Mouse (Mus musculus): ENCODE data around the gene Cox15. TPM values are rescaled to one million over a fixed set of nuclear protein-coding genes. Genes with fewer than 3 reads are reported as not detected.

The Cox15 gene
- total RNA-seq (2023) = 10 to 100 TPM in 1 of 2 experiments, 1 to 10 TPM in 1; 7.7 to 14.6 TPM

DNA sequence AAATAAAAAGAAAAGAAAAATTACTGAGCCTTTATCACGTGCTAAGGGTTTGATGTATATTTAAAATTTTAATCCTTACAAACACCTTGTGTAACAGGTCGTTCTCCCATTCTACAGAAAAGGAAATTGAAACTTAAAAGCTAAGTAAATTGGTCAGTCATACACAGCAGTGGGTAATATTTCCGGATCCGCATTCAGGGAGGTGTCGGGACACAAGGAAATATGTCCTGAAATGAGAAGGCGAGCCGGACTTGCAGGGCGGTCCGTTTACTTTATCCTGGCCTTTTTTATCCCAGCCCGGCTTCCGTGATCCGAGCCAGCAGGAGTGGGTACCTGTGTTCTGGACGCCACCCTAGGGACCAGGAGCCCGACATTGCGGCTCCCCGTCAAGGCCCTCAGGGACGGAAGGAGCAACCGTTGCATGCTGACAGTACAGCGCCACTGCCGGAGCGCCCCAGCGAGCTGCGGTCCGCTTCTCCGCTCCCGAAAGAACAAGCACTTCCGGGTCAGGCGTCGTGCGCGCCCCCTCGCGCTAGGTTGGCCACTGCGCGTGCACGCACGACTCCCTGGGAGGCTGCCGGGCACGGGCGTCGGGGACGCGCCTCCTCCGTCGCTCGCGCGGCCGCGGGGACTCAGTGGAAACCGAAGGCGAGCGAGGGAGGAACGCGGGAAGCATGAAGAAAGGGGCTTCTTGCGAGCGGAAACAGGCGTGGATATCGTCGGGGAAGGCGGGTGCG is at the start of gene Cox15, which contains the start of gene Cutc:
Cox15 (minus strand) TSS at position 512 of the 737 bp plus-strand sequence.
Cutc (plus strand) TSS at position 508 of the 737 bp plus-strand sequence.

DNA sequence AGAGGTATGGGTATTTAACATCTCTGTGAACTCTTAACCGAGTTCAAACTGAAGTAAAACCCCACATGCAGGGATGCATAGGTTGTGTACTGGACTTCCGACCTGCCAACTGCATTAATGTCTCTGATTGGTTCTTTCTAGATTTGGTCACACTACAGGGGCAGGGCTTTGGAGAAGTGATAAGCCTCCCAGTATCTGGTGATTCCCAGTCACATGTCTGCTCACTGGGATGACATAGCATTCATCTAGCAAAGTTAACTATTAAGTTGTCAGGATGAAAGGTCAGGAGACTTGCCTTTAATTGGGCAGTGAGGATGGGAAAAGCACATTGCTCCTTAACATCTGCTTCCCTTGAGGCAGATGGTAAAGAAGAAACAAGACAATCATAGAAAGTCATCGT is 29.2 kb upstream of the Cox15 start, which contains the start of gene Abcc2:
Abcc2 (plus strand) TSS at position 213 of the 400 bp plus-strand sequence.

DNA sequence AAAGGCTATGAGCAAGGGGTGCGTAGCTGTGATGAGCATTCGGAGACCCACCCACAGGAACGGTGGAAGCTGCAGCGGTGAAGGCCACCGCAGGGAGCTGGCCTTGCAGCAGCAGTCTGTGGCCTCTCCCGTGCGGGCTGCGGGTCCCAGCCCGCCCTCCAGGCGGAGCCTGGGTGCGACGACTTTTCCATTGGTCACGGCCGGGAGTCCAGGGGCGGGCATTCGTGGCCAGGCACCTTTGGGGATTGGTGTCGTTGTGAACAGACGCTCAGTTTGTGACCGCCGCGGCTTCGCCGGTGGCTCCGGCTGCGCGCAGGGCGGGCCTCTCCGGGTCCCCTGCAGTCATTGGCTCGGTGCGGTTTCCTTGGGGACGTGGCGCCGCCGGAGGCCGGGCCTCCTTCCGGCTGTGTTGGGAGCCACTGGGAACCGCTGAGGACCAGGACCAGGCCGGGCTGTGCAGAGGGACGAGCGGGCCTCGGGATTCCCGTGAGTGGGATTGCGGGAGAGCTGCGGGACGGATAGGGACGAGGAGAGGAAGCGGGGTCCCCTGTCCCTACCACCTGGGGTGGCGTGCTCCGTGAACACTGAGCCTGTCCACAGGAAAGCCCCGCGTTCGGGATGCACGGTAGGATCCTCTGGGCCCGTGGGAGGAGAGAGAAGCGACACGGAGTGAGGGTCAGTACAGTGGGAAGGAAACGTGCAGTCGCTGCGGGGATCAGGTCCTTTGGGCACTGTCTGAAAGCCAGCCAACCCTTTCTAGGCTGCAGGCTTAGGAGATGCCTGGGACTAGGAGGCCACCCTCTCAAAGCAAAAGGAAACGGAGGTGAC is 63.2 kb downstream of the Cox15 start, which contains the start of gene Entpd7:
Entpd7 (plus strand) TSS at position 254 of the 828 bp plus-strand sequence.

Other genes starting within 250 kb of the Cox15 start
- gene Got1, start 228.4 kb downstream of the Cox15 start, total RNA-seq (2023) = 10 to 100 TPM; 26.4 to 29.0 TPM
- not detected for gene Nkx2-3, start 140.7 kb downstream of the Cox15 start, total RNA-seq (2023)
- 10 to 100 TPM; 53.1 to 53.8 TPM for gene Slc25a28, start 78.1 kb downstream of the Cox15 start, total RNA-seq (2023)
- 10 to 100 TPM; 24.0 to 29.5 TPM for gene Entpd7, start 63.3 kb downstream of the Cox15 start, total RNA-seq (2023)
- 10 to 100 TPM in 1 of 2 experiments, 1 to 10 TPM in 1; 8.9 to 12.1 TPM for gene Cutc, start within 50 bp of the Cox15 start, total RNA-seq (2023)
- gene Abcc2, start 29.2 kb upstream of the Cox15 start, total RNA-seq (2023) = under 1 TPM; 0.60 to 0.75 TPM
- 10 to 100 TPM; 18.9 to 20.0 TPM for gene Dnmbp, start 187.2 kb upstream of the Cox15 start, total RNA-seq (2023)
- gene Cpn1, start 233.6 kb upstream of the Cox15 start, total RNA-seq (2023) = under 1 TPM in 1 of 2 experiments, not detected in 1; 0.18 TPM

Data from neutrophil, adult 59 days (primary cell).